Mouse (Mus musculus) brain, embryonic 14.5 days (tissue): Measurements from ENCODE around the gene Apol11b.

Experiments used
- CTCF ChIP-seq: fragments of 200-500 bp; IDR thresholded peaks from 2 replicates; pipeline ENCODE4 v1.5.1; 2012; ENCODE audit warnings: inconsistent platforms, mild to moderate bottlenecking, moderate library complexity, borderline replicate concordance; ENCODE audit not compliant: insufficient read depth, insufficient read length; ENCODE audit errors: extremely low read depth
- POLR2A ChIP-seq: fragments of 200-500 bp; IDR thresholded peaks from 2 replicates; pipeline ENCODE4 v1.6.1; 2012; ENCODE audit warnings: mild to moderate bottlenecking, inconsistent platforms, borderline replicate concordance; ENCODE audit not compliant: poor library complexity, insufficient read depth, insufficient read length, severe bottlenecking; ENCODE audit errors: extremely low read depth

GRCm38 (mm10) chr15:77624710-77625109 is 18.4 kb downstream of the Apol11b start:
- TF ChIP-seq CTCF (no peak), POLR2A (no peak)
